Mouse (Mus musculus) right cerebral cortex, postnatal 4 days (tissue): Measurements from ENCODE around the gene Carmil1.
A peak's percentile ranks its signal among the peaks of the same experiment; 100 is the strongest.

ENCODE experiments used
- DNase-seq: peaks from one replicate; pipeline ENCODE4 v3.0.0-alpha.2; 2022

The Carmil1 gene

GRCm38 (mm10) chr13:24280439-24281431 lies at the start of gene Carmil1:
Gene Carmil1 (minus strand): TSS chr13:24280795.
- DNase-seq = peak; percentile 82

GRCm38 (mm10) chr13:24330128-24330527 lies 49.5 kb upstream of the Carmil1 start:
- DNase-seq = no peak

- DNase-seq = no peak
Observed at GRCm38 (mm10) chr13:24328036-24328817, 47.6 kb upstream of the Carmil1 start.

GRCm38 (mm10) chr13:24327201-24327600 lies 46.6 kb upstream of the Carmil1 start, which contains the start of gene Cmah:
Gene Cmah (plus strand): TSS chr13:24327404.
- DNase-seq = no peak

GRCm38 (mm10) chr13:24321313-24321712 lies 40.7 kb upstream of the Carmil1 start:
- DNase-seq = no peak

GRCm38 (mm10) chr13:24318618-24319017 lies 38.0 kb upstream of the Carmil1 start:
- DNase-seq = peak; percentile 36

GRCm38 (mm10) chr13:24316563-24316962 lies 36.0 kb upstream of the Carmil1 start:
- peak; percentile 7 for DNase-seq

GRCm38 (mm10) chr13:24311011-24311940 lies 30.7 kb upstream of the Carmil1 start:
- DNase-seq = no peak

- DNase-seq = no peak
Observed at GRCm38 (mm10) chr13:24306248-24306647, 25.7 kb upstream of the Carmil1 start.

GRCm38 (mm10) chr13:24305486-24305885 lies 24.9 kb upstream of the Carmil1 start:
- no peak for DNase-seq

GRCm38 (mm10) chr13:24297252-24297651 lies 16.7 kb upstream of the Carmil1 start:
- peak; percentile 21 for DNase-seq

GRCm38 (mm10) chr13:24287381-24287780 lies 6.8 kb upstream of the Carmil1 start:
- DNase-seq = no peak

- DNase-seq = peak; percentile 23
Observed at GRCm38 (mm10) chr13:24279762-24280438, 695 bp downstream of the Carmil1 start.

- no peak for DNase-seq
Observed at GRCm38 (mm10) chr13:24279407-24279761, 1.2 kb downstream of the Carmil1 start.

- no peak for DNase-seq
Observed at GRCm38 (mm10) chr13:24272740-24273377, 7.7 kb downstream of the Carmil1 start.

GRCm38 (mm10) chr13:24269100-24269465 lies 11.5 kb downstream of the Carmil1 start:
- no peak for DNase-seq

- DNase-seq = no peak
Observed at GRCm38 (mm10) chr13:24268355-24269099, 12.1 kb downstream of the Carmil1 start.

- no peak for DNase-seq
Observed at GRCm38 (mm10) chr13:24264760-24265159, 15.8 kb downstream of the Carmil1 start.

GRCm38 (mm10) chr13:24263560-24263959 lies 17.0 kb downstream of the Carmil1 start:
- no peak for DNase-seq

GRCm38 (mm10) chr13:24260751-24261591 lies 19.6 kb downstream of the Carmil1 start:
- no peak for DNase-seq
